In genomic region chr4:93520454-93521100, GRCm38 (mm10) we compare ENCODE assay signal across 17 mouse cellular contexts.
DNase-seq lines count a peak whose midpoint lies in the region; ATAC-seq and TF ChIP-seq lines count a peak whose summit lies in the region.
"Had no signal": no experiment of that assay in that cellular context is flagged by ENCODE, and none has a peak within 500 bp of the region (broad histone marks: within the 10 kb centered on the region; RNA-seq: fewer than 3 reads in every experiment).

No protein-coding gene starts in this region.

- no peak overlapping the region for H3K4me3 ChIP-seq in lung, postnatal 0 days (ENCODE audit: low read depth, low read length)
- no peak overlapping the region for H3K4me3 ChIP-seq in liver, postnatal 0 days (ENCODE audit: low read depth, low read length)
- no peak overlapping the region for H3K4me3 ChIP-seq in layer of hippocampus, adult 2 months
- H3K4me3 ChIP-seq in forebrain, embryonic 11.5 days (ENCODE audit: low read depth, low read length), result no peak overlapping the region
- H3K4me3 ChIP-seq: gastrocnemius, adult 2 months; heart, embryonic 15.5 days had no signal

- TF ChIP-seq CTCF in lung, postnatal 0 days (IDR thresholded peaks at IDR 0.05), result no peak
- no peak for TF ChIP-seq CTCF in liver, postnatal 0 days (IDR thresholded peaks at IDR 0.05; ENCODE audit: low read depth)
- TF ChIP-seq CTCF in layer of hippocampus, adult 2 months (conservative IDR thresholded peaks at IDR 0.05), result no peak

- H3K9ac ChIP-seq in lung, postnatal 0 days (replicated peaks; ENCODE audit: low read depth), result no peak overlapping the region
- H3K9ac ChIP-seq in liver, postnatal 0 days (replicated peaks), result no peak overlapping the region
- H3K9ac ChIP-seq in forebrain, embryonic 11.5 days (ENCODE audit: low read length), result no peak overlapping the region
- H3K9ac ChIP-seq: heart, embryonic 15.5 days had no signal

- no peak for TF ChIP-seq EP300 in lung, postnatal 0 days (IDR thresholded peaks at IDR 0.05)
- TF ChIP-seq EP300 in liver, postnatal 0 days (IDR thresholded peaks at IDR 0.05; ENCODE audit: low read depth), result no peak

- H3K9me3 ChIP-seq in lung, postnatal 0 days (ENCODE audit: low read length), result no peaks in the 10 kb centered on the region
- no peaks in the 10 kb centered on the region for H3K9me3 ChIP-seq in liver, postnatal 0 days (ENCODE audit: low read length)
- no peaks in the 10 kb centered on the region for H3K9me3 ChIP-seq in forebrain, embryonic 11.5 days (ENCODE audit: control insufficient read depth, low read length)
- H3K9me3 ChIP-seq: heart, embryonic 15.5 days had no signal

- H3K4me2 ChIP-seq in lung, postnatal 0 days (replicated peaks; ENCODE audit: low read depth, low read length), result no peak overlapping the region
- H3K4me2 ChIP-seq in liver, postnatal 0 days (ENCODE audit: low read depth, low read length), result peak overlapping the region; percentile 45
- no peak overlapping the region for H3K4me2 ChIP-seq in forebrain, embryonic 11.5 days (ENCODE audit: low read depth, low read length, severe bottlenecking)
- H3K4me2 ChIP-seq: heart, embryonic 15.5 days had no signal

- H3K4me1 ChIP-seq in lung, postnatal 0 days (ENCODE audit: insufficient read depth, low read depth, low read length), result no peaks in the 10 kb centered on the region
- H3K4me1 ChIP-seq in liver, postnatal 0 days (ENCODE audit: insufficient read depth), result no peaks in the 10 kb centered on the region
- no peaks in the 10 kb centered on the region for H3K4me1 ChIP-seq in forebrain, embryonic 11.5 days (replicated peaks; ENCODE audit: control insufficient read depth, insufficient read depth, low read length)
- H3K4me1 ChIP-seq: heart, embryonic 15.5 days had no signal

- H3K36me3 ChIP-seq in lung, postnatal 0 days (ENCODE audit: insufficient read depth, low read length), result no peaks in the 10 kb centered on the region
- no peaks in the 10 kb centered on the region for H3K36me3 ChIP-seq in liver, postnatal 0 days (replicated peaks; ENCODE audit: insufficient read depth, low read length)
- H3K36me3 ChIP-seq in splenic B cell, adult 2 months (ENCODE audit: control insufficient read depth, insufficient read depth, low read length, poor library complexity, severe bottlenecking), result no peaks in the 10 kb centered on the region
- H3K36me3 ChIP-seq in forebrain, embryonic 11.5 days (ENCODE audit: control insufficient read depth, insufficient read depth, low read length), result no peaks in the 10 kb centered on the region
- H3K36me3 ChIP-seq: heart, embryonic 15.5 days had no signal

- no peak overlapping the region for H3K27ac ChIP-seq in lung, postnatal 0 days (ENCODE audit: low read length)
- H3K27ac ChIP-seq in liver, postnatal 0 days (ENCODE audit: low read depth), result no peak overlapping the region
- no peak overlapping the region for H3K27ac ChIP-seq in layer of hippocampus, adult 2 months
- H3K27ac ChIP-seq in forebrain, embryonic 11.5 days (ENCODE audit: low read depth, low read length), result no peak overlapping the region
- H3K27ac ChIP-seq: gastrocnemius, adult 2 months; heart, embryonic 15.5 days had no signal

- peak; percentile 20 for DNase-seq in lung, postnatal 0 days (ENCODE audit: low spot score)
- no peak for DNase-seq in lung, postnatal 36 days
- DNase-seq in liver, postnatal 0 days, result no peak
- DNase-seq in splenic B cell, adult 2 months (ENCODE audit: low read depth, low spot score), result peak; percentile 1
- no peak for DNase-seq in right cerebral cortex, postnatal 25 days
- DNase-seq in layer of hippocampus, adult 2 months (ENCODE audit: low spot score in 2 of 2), result no peak
- no peak for DNase-seq in forebrain, embryonic 11.5 days (ENCODE audit: low spot score)
- DNase-seq: adrenal gland, postnatal 10 days; cerebellum, adult 11 months; cerebellum, postnatal 14 days; gastrocnemius, adult 2 months; heart, adult 18-20 months; kidney, adult 9 months; left cerebral cortex, postnatal 4 days; midbrain, embryonic 14.5 days had no signal

- no peaks in the 10 kb centered on the region for H3K27me3 ChIP-seq in lung, postnatal 0 days (replicated peaks; ENCODE audit: insufficient read depth, low read length)
- H3K27me3 ChIP-seq in liver, postnatal 0 days (ENCODE audit: insufficient read depth, low read length), result no peaks in the 10 kb centered on the region
- no peaks in the 10 kb centered on the region for H3K27me3 ChIP-seq in splenic B cell, adult 2 months (ENCODE audit: control insufficient read depth, insufficient read depth, low read length, poor library complexity, severe bottlenecking)
- H3K27me3 ChIP-seq in forebrain, embryonic 11.5 days (ENCODE audit: control insufficient read depth, insufficient read depth, low read length), result no peaks in the 10 kb centered on the region
- H3K27me3 ChIP-seq: heart, embryonic 15.5 days had no signal

- ATAC-seq in lung, postnatal 0 days, result no peak
- ATAC-seq in activated CD4-positive, CD25-positive, alpha-beta regulatory T cell, adult 4 months, result peak; percentile 14
- peak; percentile 33; the same call in 1 of the 2 replicates for ATAC-seq in liver, postnatal 0 days
- no peak for ATAC-seq in forebrain, embryonic 11.5 days (replicated peaks; ENCODE audit: low FRiP score)

- WGBS in lung, postnatal 0 days, result 66% methylated on average over 5 of the region's 5 CpGs
- 41% methylated on average over 5 of the region's 5 CpGs for WGBS in liver, postnatal 0 days (ENCODE audit: insufficient replicate concordance)
- 86% methylated on average over 5 of the region's 5 CpGs for WGBS in forebrain, embryonic 11.5 days

Comparison
In these comparisons a context has a peak if more than half of its experiments do, and no peak if none do; other contexts are left out.
1. DNase-seq: peak in lung, postnatal 0 days (single experiment) and splenic B cell, adult 2 months (single experiment); none in lung, postnatal 36 days (single experiment), liver, postnatal 0 days (single experiment), right cerebral cortex, postnatal 25 days (single experiment), layer of hippocampus, adult 2 months (0 of 2) and forebrain, embryonic 11.5 days (single experiment).
2. ATAC-seq: peak in activated CD4-positive, CD25-positive, alpha-beta regulatory T cell, adult 4 months (single experiment) and liver, postnatal 0 days (single experiment); none in lung, postnatal 0 days (single experiment) and forebrain, embryonic 11.5 days (single experiment).